Mouse (Mus musculus) midbrain, embryonic 14.5 days (tissue): Measurements from ENCODE around the gene Etv6. TPM values are rescaled to one million over a fixed set of nuclear protein-coding genes. Genes with fewer than 3 reads are reported as not detected.

Experiments used
- ATAC-seq: fragments of 200-750 bp; cut with Nextera tagmentation; 2 replicates; pipeline ENCODE4 v1.8.0; 2017; ENCODE audit warnings: moderate number of reproducible peaks, moderate library complexity; ENCODE audit not compliant: low FRiP score, low TSS enrichment
- DNase-seq: peaks from one replicate; pipeline ENCODE4 v3.0.0-alpha.2; 2015
- H3K27ac ChIP-seq: fragments of 300-500 bp; sonication (generic); replicated peaks from 2 replicates; pipeline ENCODE4 v1.5.1; 2014; ENCODE audit warnings: mild to moderate bottlenecking, low read depth, low read length, moderate library complexity
- H3K27me3 ChIP-seq: fragments of 300-500 bp; sonication (generic); 2 replicates; pipeline ENCODE4 v1.6.1; 2014; ENCODE audit warnings: low read length, control low read depth, mixed read lengths; ENCODE audit not compliant: control insufficient read depth, insufficient read depth
- H3K36me3 ChIP-seq: fragments of 300-500 bp; sonication (generic); 2 replicates; pipeline ENCODE4 v1.6.1; 2014; ENCODE audit warnings: low read length, control low read depth; ENCODE audit not compliant: control insufficient read depth, insufficient read depth
- H3K4me1 ChIP-seq: fragments of 300-500 bp; sonication (generic); 2 replicates; pipeline ENCODE4 v1.6.1; 2014; ENCODE audit warnings: mild to moderate bottlenecking, antibody characterized with exemption, low read length, control low read depth; ENCODE audit not compliant: control insufficient read depth, insufficient read depth
- H3K4me2 ChIP-seq: fragments of 300-500 bp; sonication (generic); 2 replicates; pipeline ENCODE4 v1.6.1; 2014; ENCODE audit warnings: mild to moderate bottlenecking, low read length, moderate library complexity
- H3K4me3 ChIP-seq: fragments of 300-500 bp; sonication (generic); replicated peaks from 2 replicates; pipeline ENCODE4 v1.5.1; 2014; ENCODE audit warnings: low read depth, low read length
- H3K9ac ChIP-seq: fragments of 300-500 bp; sonication (generic); replicated peaks from 2 replicates; pipeline ENCODE4 v1.6.1; 2014; ENCODE audit warnings: mild to moderate bottlenecking, low read length, moderate library complexity
- H3K9me3 ChIP-seq: fragments of 300-500 bp; sonication (generic); 2 replicates; pipeline ENCODE4 v1.6.1; 2016; ENCODE audit warnings: low read length, control low read depth, mixed read lengths; ENCODE audit not compliant: control insufficient read depth
- WGBS: fragments of 180-500 bp; shearing (Covaris S2); extraction: QIAGEN DNeasy Blood & Tissue Kit; methylation state at CpG from one replicate; pipeline ENCODE4 v1.1.7; 2014; 5-methylcytosine and 5-hydroxymethylcytosine counted together
- polyA plus RNA-seq: library from polyadenylated mRNA; unstranded; fragments of >200 nt; fragmentation: Nextera tagmentation; extraction: Ambion mirVana; gene quantifications from 2 replicates; pipeline ENCODE4 v1.2.1, GENCODE M21; 2014

The Etv6 gene
- polyA plus RNA-seq, 1 experiment from 2014 or later: 7.9 TPM

GRCm38 (mm10) chr6:134297884-134298619, 262.6 kb downstream of the Etv6 start:
- H3K27me3 ChIP-seq: no peaks in the 10 kb centered on the region
- H3K4me2 ChIP-seq: no peak overlapping the region
- ATAC-seq: no peak
- H3K4me1 ChIP-seq: no peaks in the 10 kb centered on the region
- DNase-seq: no peak
- no peak overlapping the region for H3K9ac ChIP-seq
- no peak overlapping the region for H3K4me3 ChIP-seq
- H3K36me3 ChIP-seq: no peaks in the 10 kb centered on the region
- 84% methylated on average over 13 of the region's 13 CpGs for WGBS
- H3K27ac ChIP-seq: no peak overlapping the region
- H3K9me3 ChIP-seq: no peaks in the 10 kb centered on the region

GRCm38 (mm10) chr6:134301951-134302350, 266.5 kb downstream of the Etv6 start:
- no peaks in the 10 kb centered on the region for H3K9me3 ChIP-seq
- H3K4me1 ChIP-seq: no peaks in the 10 kb centered on the region
- no peak overlapping the region for H3K27ac ChIP-seq
- H3K27me3 ChIP-seq: no peaks in the 10 kb centered on the region
- no peak for DNase-seq
- no peaks in the 10 kb centered on the region for H3K36me3 ChIP-seq
- no peak overlapping the region for H3K4me3 ChIP-seq
- no peak overlapping the region for H3K9ac ChIP-seq
- WGBS: 57% methylated on average over 1 of the region's 1 CpGs
- H3K4me2 ChIP-seq: no peak overlapping the region
- no peak for ATAC-seq

GRCm38 (mm10) chr6:134311346-134311745, 275.8 kb downstream of the Etv6 start:
- DNase-seq (no peak), ATAC-seq (no peak)
- Histone ChIP-seq H3K4me1 (no peaks in the 10 kb centered on the region), H3K4me2 (no peak overlapping the region), H3K27me3 (no peaks in the 10 kb centered on the region), H3K4me3 (no peak overlapping the region), H3K9ac (no peak overlapping the region), H3K9me3 (no peaks in the 10 kb centered on the region), H3K27ac (no peak overlapping the region), H3K36me3 (no peaks in the 10 kb centered on the region)
- WGBS: 92% methylated on average over 4 of the region's 4 CpGs

GRCm38 (mm10) chr6:134312571-134312970, 277.1 kb downstream of the Etv6 start:
- Histone ChIP-seq H3K27me3 (no peaks in the 10 kb centered on the region), H3K9ac (no peak overlapping the region), H3K4me2 (no peak overlapping the region), H3K27ac (no peak overlapping the region), H3K4me3 (no peak overlapping the region), H3K4me1 (no peaks in the 10 kb centered on the region), H3K9me3 (no peaks in the 10 kb centered on the region), H3K36me3 (no peaks in the 10 kb centered on the region)
- DNase-seq: no peak
- ATAC-seq: no peak
- WGBS: 93% methylated on average over 8 of the region's 8 CpGs

GRCm38 (mm10) chr6:134317371-134317770, 281.9 kb downstream of the Etv6 start:
- Histone ChIP-seq H3K27me3 (no peaks in the 10 kb centered on the region), H3K4me1 (no peaks in the 10 kb centered on the region), H3K27ac (no peak overlapping the region), H3K4me2 (no peak overlapping the region), H3K9me3 (no peaks in the 10 kb centered on the region), H3K9ac (no peak overlapping the region), H3K36me3 (no peaks in the 10 kb centered on the region), H3K4me3 (no peak overlapping the region)
- ATAC-seq: no peak
- WGBS: 87% methylated on average over 13 of the region's 13 CpGs
- DNase-seq: no peak

Other genes with a start within 250 kb of the Etv6 start
- gene Kap, start 181.9 kb upstream of the Etv6 start, polyA plus RNA-seq: not detected in 2 replicates